Mouse (Mus musculus) ovary, adult 18-20 months (tissue): Measurements from ENCODE around the gene Hk2.
A peak's percentile ranks its signal among the peaks of the same experiment; 100 is the strongest.

ENCODE experiments used
- DNase-seq: peaks from one replicate; pipeline ENCODE4 v3.0.0; 2022; ENCODE audit warnings: low spot score, mixed read lengths

Gene Hk2

DNA sequence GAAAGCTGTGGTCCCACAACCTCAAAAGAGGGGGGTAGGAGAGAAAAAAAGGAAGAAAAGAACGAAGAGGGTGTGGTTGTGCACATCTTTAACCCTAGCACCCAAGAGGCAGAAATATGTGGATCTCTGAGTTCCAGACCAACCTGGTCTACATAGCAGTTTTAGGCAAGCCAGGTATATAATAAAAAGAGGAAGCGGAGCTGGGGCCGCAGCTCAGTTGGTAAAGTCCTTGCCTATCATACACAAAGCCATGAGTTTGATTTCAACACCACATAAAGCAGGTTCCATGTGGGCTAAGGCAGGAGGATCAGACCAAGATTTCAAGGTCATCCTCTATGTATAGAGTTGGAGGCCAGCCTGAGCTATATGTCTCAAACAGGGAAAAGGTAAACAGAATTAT lies 4.0 kb downstream of the Hk2 start:
- no peak for DNase-seq

DNA sequence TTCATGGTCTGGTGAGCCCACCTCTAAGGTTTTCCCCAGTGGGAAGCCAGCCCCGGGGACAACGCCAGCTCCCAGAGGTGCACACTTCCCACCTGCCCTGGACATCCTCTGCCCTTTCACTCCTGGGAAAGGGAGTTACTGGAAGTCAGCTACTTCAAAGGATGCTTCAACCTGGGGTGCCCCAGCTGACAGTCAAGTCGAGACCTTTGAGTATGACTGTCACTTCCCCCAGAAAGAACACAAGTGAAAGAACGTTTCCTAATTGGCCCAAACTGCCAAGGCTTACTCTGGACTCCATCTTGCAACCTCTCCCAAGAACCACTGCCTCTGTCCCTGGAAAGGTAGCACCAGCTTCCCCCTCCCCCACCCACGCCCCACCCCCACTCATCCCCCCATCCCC lies 4.5 kb downstream of the Hk2 start:
- no peak for DNase-seq

DNA sequence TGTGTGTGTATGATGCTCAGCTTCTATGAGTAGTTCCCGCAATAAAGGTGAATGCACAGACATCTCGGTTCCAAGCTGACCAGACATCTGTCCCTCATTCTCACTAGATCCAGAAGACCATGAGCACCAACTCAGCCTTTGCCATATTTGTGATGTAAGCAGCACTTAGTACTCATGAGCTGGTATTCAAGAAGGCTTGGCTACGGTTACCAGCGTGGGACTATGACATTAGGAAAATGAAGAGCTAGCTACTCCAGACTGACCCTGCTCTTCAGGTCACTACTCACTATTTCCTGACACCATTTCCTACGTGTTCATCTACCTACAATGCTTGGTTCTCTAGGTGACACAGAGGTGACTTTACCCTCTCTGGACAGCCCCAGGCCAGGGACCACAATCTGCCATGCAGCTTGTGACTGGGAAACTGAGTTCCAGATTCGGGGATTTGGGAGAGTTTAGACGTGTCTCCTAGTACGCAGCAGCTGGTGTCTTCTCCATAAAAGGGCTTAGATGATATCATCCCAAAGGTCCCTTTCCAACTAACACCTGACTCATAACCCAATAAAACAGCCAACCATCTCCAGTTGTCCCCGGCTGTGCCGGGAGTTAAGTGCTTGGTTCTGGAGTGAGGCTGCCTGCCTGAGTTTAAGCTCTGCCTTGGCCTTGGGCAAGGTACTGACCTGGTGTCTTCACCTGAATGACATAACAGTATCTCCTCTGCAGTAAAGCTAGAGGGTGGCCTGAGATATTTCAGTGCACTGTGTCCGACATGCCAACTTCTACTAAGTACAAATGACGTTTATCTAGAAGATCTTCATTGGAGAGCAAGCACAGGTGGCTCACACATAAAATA lies 6.3 kb downstream of the Hk2 start:
- DNase-seq, result no peak

DNA sequence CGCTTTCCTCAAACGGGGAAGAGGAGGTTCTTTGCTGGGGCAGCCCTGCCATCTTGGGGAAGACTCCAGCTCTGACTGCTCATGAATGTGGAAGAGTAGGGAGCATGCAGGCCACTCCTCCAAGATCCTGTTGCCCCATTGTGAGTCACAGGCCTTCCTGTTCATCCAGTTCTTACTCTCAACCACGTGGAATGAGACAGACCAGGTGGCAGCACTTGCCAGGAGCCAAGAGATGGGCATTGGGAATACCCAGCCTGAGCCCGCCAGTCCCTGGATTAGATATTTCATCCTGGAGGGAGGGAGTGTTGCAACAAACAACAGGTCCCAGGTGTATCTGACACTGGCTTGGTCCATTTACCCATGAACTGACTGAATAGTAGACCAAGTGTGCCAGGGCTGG lies 7.6 kb downstream of the Hk2 start:
- no peak for DNase-seq

DNA sequence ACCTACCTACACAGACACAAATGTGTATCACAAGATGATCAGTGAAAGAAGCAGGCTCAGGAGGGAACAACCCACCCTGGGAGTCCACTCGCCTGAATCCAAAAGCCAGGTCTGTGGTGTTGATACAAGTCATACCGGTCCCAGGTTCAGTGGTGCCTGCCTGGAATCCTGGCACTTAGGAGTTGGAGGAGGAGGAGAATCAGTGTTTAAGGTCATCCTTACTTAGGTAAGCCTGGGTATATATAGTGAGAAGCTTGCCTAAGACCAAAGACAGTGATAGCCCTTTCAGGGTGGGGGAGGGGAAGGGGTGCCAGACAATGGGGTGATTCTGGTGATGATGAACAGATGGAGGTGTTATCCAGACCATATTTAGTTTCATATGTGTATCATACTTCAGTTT lies 9.0 kb downstream of the Hk2 start:
- no peak for DNase-seq

DNA sequence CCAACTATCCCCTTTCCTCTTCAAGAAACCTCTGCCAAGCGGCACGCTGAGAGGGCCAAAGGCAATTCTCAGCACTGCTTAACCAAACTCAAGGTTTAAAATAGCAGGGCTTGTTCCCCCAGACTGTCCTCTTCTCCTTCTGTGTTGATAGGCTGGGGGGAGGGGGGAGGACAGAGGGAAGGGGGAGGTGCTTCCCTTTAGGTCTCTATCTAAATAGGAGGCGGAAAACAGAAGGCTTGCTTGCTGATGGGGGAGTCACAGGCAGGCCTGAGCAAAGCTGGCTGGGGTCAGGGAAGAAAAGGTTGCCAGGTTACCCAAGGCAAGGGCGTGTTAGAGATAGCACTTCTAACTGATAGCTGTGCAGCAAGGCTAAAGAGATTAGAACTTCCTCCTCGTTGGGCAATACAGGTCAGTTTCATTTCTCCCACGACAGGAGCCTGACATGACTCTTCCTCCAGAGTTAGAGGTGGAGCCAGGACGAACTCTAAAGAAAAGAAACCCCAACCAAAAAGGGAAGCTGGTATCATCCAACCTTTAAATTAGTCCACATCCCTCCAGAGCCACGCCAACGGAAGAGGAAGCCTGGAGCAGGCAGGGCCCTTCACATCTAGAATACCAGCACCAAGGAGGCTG lies 10.3 kb downstream of the Hk2 start:
- peak; percentile 59 for DNase-seq

DNA sequence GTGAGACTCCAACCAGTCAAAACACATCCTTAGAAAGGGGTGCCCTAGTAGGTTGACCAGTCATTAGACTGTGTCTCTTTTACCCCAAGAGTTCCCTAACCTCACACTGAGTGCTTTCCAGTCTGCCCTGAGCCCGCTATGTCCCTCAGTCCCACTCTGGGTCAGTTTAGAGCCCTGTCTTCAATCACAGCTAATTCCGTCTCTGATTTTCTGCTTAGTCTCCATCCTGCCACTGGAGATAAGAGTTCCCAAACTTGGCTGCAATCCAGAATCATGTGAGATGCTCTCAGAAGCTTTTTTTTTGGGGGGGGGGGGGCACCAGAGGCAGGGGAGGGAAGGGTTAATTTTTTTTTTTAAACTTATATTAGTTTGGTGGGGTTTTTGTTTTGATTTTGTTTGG lies 11.5 kb downstream of the Hk2 start:
- no peak for DNase-seq

DNA sequence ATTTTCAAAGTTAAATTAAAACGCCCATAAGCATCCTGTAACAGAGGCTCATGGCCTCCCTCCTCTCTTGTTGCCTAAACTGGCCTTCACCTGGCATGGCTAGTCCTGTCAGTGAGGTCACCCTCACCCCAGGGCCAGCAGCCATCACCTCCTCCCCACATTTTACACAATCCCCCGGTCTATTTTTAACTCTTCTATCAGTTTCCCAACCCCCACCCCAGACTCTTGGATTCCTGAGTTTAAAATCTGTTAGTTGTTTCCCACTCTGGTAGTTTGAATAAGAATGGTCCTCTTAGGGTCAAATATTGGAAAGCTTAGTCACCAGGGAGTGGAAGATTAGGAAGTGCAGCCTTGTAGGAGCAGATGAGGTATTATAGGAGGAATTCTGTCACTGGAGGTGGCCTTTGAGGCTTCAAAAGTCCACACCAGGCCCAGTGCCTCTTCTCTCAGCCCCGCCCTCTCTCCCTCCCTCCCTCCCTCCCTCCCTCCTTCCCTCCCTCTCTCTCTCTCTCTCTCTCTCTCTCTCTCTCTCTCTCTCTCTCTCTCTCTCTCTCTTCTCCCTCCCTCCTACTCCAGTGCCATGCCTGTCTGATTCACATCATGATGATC lies 13.4 kb downstream of the Hk2 start:
- no peak for DNase-seq

DNA sequence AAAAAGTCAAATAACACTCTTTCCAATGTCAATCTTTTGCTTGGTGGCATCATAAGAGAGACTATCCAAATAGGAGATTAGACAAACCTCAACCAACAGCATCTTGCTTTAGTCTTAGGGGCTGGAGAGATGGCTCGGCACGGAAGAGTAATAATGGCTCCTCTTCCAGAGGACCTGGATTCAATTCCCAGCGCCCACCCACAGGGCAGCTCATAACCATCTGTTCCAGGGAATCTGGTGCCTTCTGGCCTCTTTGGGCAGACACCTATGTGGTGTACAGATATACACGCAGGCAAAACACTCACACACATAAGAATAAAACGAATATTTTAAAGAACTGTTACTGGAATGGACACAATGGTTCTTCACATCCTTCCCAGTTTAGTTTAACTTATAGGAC lies 15.0 kb downstream of the Hk2 start:
- no peak for DNase-seq

DNA sequence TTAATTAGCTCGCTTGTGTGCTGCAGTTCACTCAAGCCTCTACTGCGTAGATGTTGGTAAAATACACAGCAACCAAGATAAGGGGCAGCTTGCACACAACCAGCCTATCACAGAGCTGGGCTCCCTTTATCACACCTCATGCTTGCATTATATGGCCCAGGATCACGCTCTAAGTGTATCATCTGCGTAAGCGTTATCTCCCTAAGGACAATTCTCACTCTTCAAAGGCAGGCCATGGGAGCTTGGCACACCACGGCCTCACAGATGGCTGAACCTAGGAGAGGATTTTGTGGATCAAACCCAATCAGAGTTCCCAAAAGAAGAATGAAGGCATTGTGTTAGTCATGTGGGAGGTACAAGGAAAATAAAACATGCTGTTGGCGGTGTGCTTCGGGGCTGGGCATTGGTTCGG lies 17.4 kb downstream of the Hk2 start:
- no peak for DNase-seq

DNA sequence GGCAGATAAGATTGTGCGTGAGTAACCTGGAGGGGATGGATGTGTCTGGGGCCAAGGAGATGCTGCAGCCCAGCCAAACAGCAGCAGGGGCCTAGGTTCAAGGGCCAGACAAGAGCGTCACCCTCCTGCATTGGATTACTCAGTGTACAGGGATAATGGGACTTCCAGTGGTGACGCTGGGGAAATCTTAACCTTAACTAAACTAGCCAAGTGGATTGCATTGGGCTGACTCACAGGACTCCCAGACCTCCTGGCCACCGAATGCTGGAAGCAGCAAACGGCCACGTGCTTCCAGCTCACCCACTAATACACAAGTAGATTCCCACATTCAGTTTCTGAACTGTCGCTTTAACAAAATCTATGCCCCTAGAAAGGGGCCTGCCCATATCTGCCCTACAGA lies 18.0 kb downstream of the Hk2 start:
- no peak for DNase-seq

DNA sequence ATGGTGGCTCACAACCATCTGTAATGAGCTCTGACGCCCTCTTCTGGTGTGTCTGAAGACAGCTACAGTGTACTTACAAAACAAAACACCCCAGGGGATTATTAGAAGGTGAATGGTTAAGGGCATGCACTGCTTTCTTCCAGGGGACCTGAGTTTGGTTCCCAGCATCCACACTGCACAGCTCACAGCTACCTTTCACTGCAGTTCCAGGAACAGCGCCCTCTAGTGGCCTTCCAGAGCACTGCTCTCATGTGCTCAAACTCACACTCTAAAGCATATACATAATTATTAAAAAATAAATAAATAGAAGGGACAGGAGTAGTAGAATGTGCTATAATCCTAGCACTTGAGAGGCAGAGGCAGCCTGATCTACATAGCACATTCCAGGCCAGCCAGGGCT lies 18.9 kb downstream of the Hk2 start:
- DNase-seq, result no peak

DNA sequence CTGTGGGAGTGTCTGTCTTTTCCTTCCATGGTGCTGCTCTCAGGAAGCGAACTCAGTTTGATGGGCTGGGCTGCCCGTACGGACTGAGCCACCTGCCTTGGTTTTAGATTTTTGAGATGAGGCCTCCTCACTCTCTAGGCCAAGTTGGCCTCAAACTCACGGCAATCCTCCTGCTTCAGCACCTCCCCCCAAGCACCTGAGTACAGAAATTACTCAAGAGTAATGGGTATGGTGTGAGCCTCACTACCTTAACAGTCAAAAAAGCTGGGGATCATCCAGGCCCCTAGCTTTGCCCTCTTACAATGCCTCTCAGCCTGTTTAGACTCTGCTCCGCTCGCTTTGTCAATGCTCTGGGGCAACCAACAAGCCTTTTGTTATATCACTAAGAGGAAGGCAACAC lies 19.5 kb downstream of the Hk2 start:
- DNase-seq, result no peak

DNA sequence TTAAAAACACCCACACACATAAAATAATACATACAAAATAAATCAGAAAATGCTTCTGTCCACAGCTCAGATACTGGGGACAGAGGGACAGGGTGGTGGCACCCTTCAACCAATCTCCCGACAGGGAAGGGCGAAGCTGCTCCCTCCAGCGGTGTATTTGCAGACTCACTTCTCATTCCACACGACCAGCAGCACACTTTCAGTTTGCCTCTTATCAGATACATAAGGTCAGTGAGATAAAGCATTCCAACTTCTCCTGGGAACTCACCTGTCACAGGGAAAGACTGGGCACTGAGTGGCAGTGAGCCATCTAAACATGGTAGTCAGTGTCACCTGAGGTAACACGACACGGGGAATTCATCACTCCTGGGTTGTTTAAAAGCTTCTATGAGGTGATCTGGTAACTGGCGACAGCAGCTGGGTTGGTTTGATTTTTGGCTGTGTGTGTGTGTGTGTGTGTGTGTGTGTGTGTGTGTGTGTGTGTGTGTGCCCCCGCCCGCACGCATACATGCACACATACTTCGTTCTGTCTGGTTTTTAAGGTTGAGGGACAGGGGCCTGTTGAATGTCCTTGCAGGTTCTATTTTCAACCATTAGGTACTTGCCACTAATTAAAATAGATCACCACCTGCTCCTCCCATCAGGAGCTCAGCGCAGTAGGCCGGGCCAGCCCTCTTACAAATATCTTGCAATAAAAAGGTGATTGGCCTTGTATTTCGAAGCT lies 20.5 kb downstream of the Hk2 start:
- no peak for DNase-seq

DNA sequence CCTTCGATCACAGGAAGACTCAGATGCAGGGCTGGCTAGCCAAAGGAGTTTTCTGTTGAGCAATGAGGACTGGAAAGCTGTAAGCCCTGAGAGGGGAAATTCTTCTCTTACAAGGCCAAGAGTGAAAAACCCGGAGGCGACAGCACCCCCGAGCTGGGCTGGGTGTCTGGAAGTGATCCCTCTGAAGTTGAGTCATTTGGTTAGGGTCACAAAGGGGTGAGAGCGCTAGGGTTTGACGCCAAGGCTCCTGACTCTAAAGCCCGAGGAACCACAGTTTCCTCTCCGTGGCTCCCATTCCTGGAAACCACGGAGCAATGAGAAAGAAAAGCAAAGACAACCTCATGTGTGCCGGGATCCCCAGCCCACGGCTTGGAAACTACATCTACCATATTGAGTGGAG lies 21.2 kb downstream of the Hk2 start:
- peak; percentile 23 for DNase-seq

DNA sequence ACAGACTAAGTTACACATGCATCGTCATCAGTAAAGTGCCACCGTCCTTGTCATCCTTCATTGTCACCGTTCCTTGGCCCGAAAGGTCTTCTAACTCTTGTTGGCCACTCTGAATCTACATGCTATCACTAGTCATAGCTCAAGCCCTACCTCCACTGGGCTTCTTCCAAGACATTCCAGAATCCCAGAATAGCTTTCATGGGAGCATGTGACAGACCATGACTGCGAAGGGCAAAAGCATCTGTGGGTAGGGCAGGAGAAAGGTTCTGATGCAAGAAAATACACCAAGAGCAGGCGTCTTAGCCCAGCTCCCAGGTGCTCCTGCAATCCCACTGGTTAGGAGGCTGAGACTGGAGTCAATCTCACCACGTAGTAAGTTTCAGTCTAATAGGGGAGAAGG lies 22.5 kb downstream of the Hk2 start:
- DNase-seq, result no peak

DNA sequence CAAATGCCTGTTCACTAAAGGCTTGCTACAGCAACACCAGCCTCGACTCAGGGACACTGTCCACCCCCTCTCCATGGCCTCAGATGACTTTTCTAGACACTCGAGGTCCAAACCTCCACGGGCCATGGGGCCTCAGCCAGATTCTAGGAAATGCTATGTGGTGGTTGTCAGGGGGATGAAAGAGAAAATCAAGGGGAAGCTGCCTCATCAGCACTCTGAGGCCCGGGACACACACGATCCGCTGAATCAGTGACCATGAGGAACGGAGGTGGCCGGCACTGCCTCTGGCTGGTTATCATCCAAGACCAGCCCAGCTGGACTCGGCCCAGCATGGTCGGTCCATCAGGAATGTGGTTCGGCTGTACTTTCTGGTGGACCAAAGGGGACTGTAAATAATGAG lies 23.2 kb downstream of the Hk2 start:
- peak; percentile 50 for DNase-seq

DNA sequence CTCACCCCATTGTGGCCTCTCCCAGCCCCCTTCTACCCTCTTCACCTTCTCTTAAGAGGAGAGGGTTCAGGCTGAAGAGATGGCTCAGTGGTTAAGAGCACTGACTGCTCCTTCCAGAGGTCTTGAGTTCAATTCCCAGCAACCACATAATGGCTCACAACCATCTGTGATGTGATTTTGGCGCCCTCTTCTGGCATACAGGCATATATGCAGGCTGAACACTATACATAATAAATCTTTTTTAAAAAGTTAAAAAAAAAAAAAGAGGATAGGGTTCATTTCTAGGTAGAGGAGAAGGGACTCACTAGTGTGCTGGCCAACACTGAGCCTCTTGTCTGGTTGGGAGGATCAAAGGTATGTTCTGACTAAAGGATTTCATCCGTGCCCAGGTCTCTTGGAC lies 24.2 kb downstream of the Hk2 start:
- no peak for DNase-seq

DNA sequence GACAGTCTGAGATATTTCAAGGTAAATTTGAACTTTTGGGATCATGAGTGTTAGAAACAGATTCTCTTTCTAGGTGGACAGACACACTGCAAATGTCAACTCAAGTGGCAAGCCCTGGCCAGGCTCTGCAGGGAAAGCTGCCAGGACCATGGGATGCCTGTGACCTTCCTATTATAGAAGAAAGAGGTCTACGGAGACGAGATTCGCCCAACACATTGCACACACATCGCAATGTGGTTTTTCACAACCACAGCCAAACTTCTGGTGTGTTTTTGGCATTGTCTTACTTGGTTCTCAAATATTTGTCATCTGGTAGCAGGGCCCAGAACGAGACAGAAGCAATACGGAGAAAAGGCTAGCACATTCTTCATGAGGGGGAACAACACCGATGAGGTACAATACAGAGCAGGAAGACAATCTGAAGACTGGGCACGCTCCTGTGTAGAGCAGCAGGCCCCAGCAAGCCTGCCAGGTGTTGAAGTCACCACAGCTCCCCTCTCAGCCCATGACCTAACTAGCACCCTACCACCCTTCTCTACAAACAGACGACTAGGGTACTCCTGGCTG lies 26.1 kb downstream of the Hk2 start:
- DNase-seq, result no peak

DNA sequence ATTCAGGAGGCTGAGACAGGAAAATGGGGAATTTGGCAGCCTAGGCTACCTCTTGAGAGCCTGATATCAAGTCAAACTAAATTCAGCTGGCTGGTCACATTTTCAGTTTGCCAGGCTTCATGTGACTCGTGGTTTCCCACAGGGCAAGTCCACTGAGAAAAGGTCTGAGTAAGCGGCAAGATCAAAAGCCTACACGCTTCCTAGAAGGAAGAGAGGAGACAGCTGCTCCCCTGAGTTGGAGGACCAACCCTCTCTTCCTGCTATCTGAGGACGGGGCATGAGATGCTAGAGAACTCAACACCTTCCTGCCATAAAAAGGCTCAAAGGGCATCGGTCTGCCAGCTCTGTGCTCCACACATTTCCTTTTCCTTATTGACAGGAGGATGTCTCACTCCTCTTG lies 27.2 kb downstream of the Hk2 start:
- DNase-seq, result no peak

DNA sequence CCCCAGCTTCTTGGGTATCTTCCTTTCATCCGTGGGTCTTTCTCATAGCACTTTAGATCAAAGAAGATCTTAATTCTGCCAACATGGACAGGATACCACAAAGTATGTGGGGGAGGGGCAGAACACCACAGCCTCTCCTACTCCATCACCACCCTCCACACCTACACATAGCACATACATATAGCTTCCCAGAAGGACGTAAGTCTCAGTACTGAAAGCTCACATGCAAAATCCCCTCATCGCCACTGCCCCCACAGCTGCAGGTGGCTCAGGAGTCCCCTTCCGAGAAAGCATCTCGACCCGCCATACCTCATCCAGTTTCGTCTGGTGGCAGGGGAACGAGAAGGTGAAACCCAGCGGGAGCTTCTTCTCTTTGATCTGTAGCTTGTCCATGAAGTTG lies 29.7 kb downstream of the Hk2 start:
- no peak for DNase-seq

DNA sequence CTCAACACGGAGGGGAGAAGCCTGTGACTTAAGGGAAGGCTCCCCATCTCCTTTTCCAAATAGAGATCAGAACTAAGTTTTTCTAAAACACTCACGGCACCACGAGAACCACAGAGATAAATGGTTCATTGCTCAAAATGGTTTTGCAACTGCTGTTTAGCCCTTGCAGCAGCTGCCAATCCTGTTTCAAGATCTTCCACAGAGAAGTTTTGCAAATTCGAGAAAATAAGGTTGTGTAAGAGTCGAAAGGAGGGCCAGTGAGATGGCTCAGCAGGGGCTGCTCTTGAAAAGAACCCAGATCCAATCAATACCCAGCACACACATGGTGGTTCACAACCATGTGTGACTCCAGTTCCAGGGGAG lies 32.8 kb downstream of the Hk2 start:
- DNase-seq, result no peak
